Mouse (Mus musculus): Measurements from ENCODE around the gene Ppp1r3d. TPM values are rescaled to one million over a fixed set of nuclear protein-coding genes. Genes with fewer than 3 reads are reported as not detected.
A peak's percentile ranks its signal among the peaks of the same experiment; 100 is the strongest.

The Ppp1r3d gene
- polyA plus RNA-seq, 1 experiment from 2014 or later = 16.0 TPM

- Histone ChIP-seq H3K4me3 (peak overlapping the region; percentile 62), H3K4me1 (peaks cover 73% of the 10 kb centered on the region), H3K36me3 (peaks cover 12% of the 10 kb centered on the region), H3K4me2 (peak overlapping the region; percentile 97), H3K9me3 (peaks cover 7% of the 10 kb centered on the region), H3K27ac (replicated peaks) (peak overlapping the region; percentile 94), H3K27me3 (replicated peaks) (peaks cover 15% of the 10 kb centered on the region; the same call in 1 of the 2 replicates), H3K9ac (peak overlapping the region; percentile 86)
- 13% methylated on average over 69 of the region's 75 CpGs for WGBS
- ATAC-seq (ENCODE audit: extremely low read depth, insufficient number of reproducible peaks, low FRiP score, low TSS enrichment) = no peak
These were observed 601 bp downstream of the Ppp1r3d start for GRCm38 (mm10) chr2:178413481-178414260.

DNA sequence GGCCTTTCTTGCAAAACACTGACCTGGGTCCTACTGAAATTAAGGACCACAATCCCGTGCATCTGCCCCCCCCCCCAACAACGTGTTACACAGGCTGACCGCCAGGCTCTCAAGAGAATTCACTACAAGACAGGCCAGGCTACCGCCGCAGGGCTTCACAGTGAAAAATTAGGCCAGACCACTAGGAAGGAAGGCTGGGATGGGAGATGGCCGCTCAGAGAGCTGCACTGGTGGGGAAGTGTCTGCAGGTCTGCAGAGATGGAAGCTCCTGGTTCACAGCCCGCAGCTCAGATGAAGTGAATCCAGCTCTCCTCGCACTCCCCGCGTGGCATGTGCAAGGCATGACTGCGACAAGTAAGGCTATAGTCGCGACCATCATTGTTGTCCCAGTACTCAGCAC, 1.2 kb downstream of the Ppp1r3d start:
- WGBS = 33% methylated on average over 13 of the region's 13 CpGs

GRCm38 (mm10) chr2:178412598-178412997, 1.7 kb downstream of the Ppp1r3d start:
- Histone ChIP-seq H3K9ac (peak overlapping the region; percentile 86), H3K4me2 (peak overlapping the region; percentile 97), H3K27me3 (replicated peaks) (peaks cover 21% of the 10 kb centered on the region; the same call in 1 of the 2 replicates), H3K27ac (replicated peaks) (peak overlapping the region; percentile 94), H3K36me3 (peaks cover 2% of the 10 kb centered on the region), H3K9me3 (peaks cover under 1% of the 10 kb centered on the region; the same call in 1 of the 2 replicates), H3K4me1 (peaks cover 73% of the 10 kb centered on the region), H3K4me3 (peak overlapping the region; percentile 62)
- WGBS = 11% methylated on average over 6 of the region's 6 CpGs
- no peak for ATAC-seq (ENCODE audit: extremely low read depth, insufficient number of reproducible peaks, low FRiP score, low TSS enrichment)

More for the DNA sequence above, 1.2 kb downstream of the Ppp1r3d start:
- ATAC-seq (ENCODE audit: extremely low read depth, insufficient number of reproducible peaks, low FRiP score, low TSS enrichment) = no peak
- H3K4me3 ChIP-seq = peak overlapping the region; percentile 62
- H3K9ac ChIP-seq = peak overlapping the region; percentile 86
- H3K4me1 ChIP-seq = peaks cover 73% of the 10 kb centered on the region
- H3K27ac ChIP-seq (replicated peaks) = peak overlapping the region; percentile 94
- peaks cover 4% of the 10 kb centered on the region; the same call in 1 of the 2 replicates for H3K9me3 ChIP-seq
- H3K27me3 ChIP-seq (replicated peaks) = peaks cover 21% of the 10 kb centered on the region; the same call in 1 of the 2 replicates
- H3K36me3 ChIP-seq = peaks cover 7% of the 10 kb centered on the region
- H3K4me2 ChIP-seq = peak overlapping the region; percentile 97

DNA sequence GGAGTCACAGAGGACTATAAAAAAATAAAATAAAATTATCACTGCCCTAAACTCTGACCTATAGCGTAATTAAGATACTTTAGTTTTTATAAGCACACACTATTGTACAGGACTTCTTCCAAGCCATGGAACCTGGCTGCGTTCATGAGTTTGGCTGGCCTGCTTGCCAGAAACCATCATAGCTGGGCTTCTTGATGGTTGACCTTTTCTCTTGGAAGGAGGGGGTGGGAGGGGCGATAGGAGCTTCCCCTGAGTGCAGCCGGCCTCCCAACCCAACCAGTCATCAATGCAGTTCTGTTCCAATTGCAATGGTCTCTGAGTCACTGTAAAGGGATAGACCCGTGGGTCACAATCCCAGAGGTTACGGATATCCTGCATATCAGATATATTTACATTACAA, 4.0 kb downstream of the Ppp1r3d start:
- ATAC-seq (ENCODE audit: extremely low read depth, insufficient number of reproducible peaks, low FRiP score, low TSS enrichment) = no peak
- H3K27ac ChIP-seq (replicated peaks) = no peak overlapping the region
- peaks cover 28% of the 10 kb centered on the region for H3K27me3 ChIP-seq (replicated peaks)
- no peaks in the 10 kb centered on the region for H3K9me3 ChIP-seq
- peaks cover 50% of the 10 kb centered on the region for H3K4me1 ChIP-seq
- H3K4me2 ChIP-seq = no peak overlapping the region
- H3K36me3 ChIP-seq = no peaks in the 10 kb centered on the region
- H3K9ac ChIP-seq = no peak overlapping the region
- H3K4me3 ChIP-seq = no peak overlapping the region
- 79% methylated on average over 6 of the region's 6 CpGs for WGBS

DNA sequence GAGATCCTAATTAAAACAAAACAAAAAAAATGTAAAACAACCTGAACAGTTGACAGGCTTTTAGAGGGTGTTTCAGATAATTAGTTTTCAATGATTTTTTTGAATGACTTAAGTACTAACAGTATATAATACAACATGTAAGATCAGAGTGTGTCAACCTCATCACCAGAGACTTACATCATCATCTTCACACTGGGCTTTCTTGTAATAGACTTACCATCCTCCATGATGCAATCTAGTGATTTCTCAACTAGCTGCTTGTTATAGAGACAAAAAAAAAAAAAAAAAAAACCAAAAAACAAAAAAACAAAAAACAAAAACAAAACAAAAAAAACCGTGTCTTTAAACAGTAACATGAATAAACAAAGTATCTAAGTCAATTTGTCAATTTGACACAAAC, 5.2 kb downstream of the Ppp1r3d start:
- 38% methylated on average over 1 of the region's 1 CpGs for WGBS
- no peak overlapping the region for H3K9ac ChIP-seq
- no peak overlapping the region for H3K4me2 ChIP-seq
- peaks cover 28% of the 10 kb centered on the region for H3K27me3 ChIP-seq (replicated peaks)
- H3K27ac ChIP-seq (replicated peaks) = no peak overlapping the region
- ATAC-seq (ENCODE audit: extremely low read depth, insufficient number of reproducible peaks, low FRiP score, low TSS enrichment) = no peak
- no peaks in the 10 kb centered on the region for H3K9me3 ChIP-seq
- no peaks in the 10 kb centered on the region for H3K36me3 ChIP-seq
- peaks cover 43% of the 10 kb centered on the region for H3K4me1 ChIP-seq
- H3K4me3 ChIP-seq = no peak overlapping the region

GRCm38 (mm10) chr2:178407053-178407815, 7.0 kb downstream of the Ppp1r3d start, which contains the start of gene Sycp2:
TSS of gene Sycp2 (minus strand) at chr2:178407685.
- H3K36me3 ChIP-seq = no peaks in the 10 kb centered on the region
- H3K4me1 ChIP-seq = peaks cover 27% of the 10 kb centered on the region
- peaks cover 28% of the 10 kb centered on the region for H3K27me3 ChIP-seq (replicated peaks)
- 73% methylated on average over 52 of the region's 52 CpGs for WGBS
- no peak within 1 kb of the TSS for H3K9ac ChIP-seq
- H3K4me3 ChIP-seq = no peak within 1 kb of the TSS
- H3K4me2 ChIP-seq = no peak within 1 kb of the TSS
- peak; percentile 65; the same call in 1 of the 2 replicates for ATAC-seq (ENCODE audit: extremely low read depth, insufficient number of reproducible peaks, low FRiP score, low TSS enrichment)
- H3K27ac ChIP-seq (replicated peaks) = no peak within 1 kb of the TSS
- no peaks in the 10 kb centered on the region for H3K9me3 ChIP-seq

Other genes starting within 250 kb of the Ppp1r3d start
- gene Sycp2, start 6.8 kb downstream of the Ppp1r3d start, polyA plus RNA-seq (2015; fragmentation: Nextera tagmentation; extraction: Ambion mirVana) = 0.05 and 0.08 TPM in 2 replicates
- 5.5 and 7.6 TPM in 2 replicates for gene Fam217b, start 52 bp upstream of the Ppp1r3d start, polyA plus RNA-seq (2015; fragmentation: Nextera tagmentation; extraction: Ambion mirVana)
- 0.07 TPM in 1 of 2 replicates, not detected in the other for gene Cdh26, start 16.1 kb upstream of the Ppp1r3d start, polyA plus RNA-seq (2015; fragmentation: Nextera tagmentation; extraction: Ambion mirVana)